Mouse (Mus musculus) retina, postnatal 1 day (tissue): ENCODE results near the gene Gm49373.

Experiments
- DNase-seq: peaks from one replicate; pipeline ENCODE4 v3.0.0-alpha.2; 2012

Gm49373 gene

GRCm38 (mm10) chr9:21073044-21073840 is at the start of gene Gm49373, which contains the start of gene Fdx1l:
Gene Gm49373, minus strand, starts transcription at chr9:21073096.
Gene Fdx1l, minus strand, starts transcription at chr9:21073614.
- DNase-seq: peak; percentile 93

GRCm38 (mm10) chr9:21121483-21121882 is 48.6 kb upstream of the Gm49373 start:
- DNase-seq: no peak

- no peak for DNase-seq
Measured at GRCm38 (mm10) chr9:21117073-21117472, 44.2 kb upstream of the Gm49373 start.

GRCm38 (mm10) chr9:21115105-21115504 is 42.2 kb upstream of the Gm49373 start:
- no peak for DNase-seq

GRCm38 (mm10) chr9:21114190-21114589 is 41.3 kb upstream of the Gm49373 start:
- no peak for DNase-seq

GRCm38 (mm10) chr9:21113751-21114150 is 40.9 kb upstream of the Gm49373 start:
- DNase-seq: no peak

GRCm38 (mm10) chr9:21107607-21108237 is 34.8 kb upstream of the Gm49373 start:
- no peak for DNase-seq

GRCm38 (mm10) chr9:21105760-21106564 is 33.1 kb upstream of the Gm49373 start:
- peak; percentile 48 for DNase-seq

- DNase-seq: no peak
Measured at GRCm38 (mm10) chr9:21104814-21105213, 31.9 kb upstream of the Gm49373 start.

- DNase-seq: no peak
Measured at GRCm38 (mm10) chr9:21102076-21102475, 29.2 kb upstream of the Gm49373 start.

- no peak for DNase-seq
Measured at GRCm38 (mm10) chr9:21100447-21101161, 27.7 kb upstream of the Gm49373 start.

GRCm38 (mm10) chr9:21097793-21098192 is 24.9 kb upstream of the Gm49373 start:
- DNase-seq: no peak

GRCm38 (mm10) chr9:21095958-21096357 is 23.1 kb upstream of the Gm49373 start:
- no peak for DNase-seq

GRCm38 (mm10) chr9:21093423-21093822 is 20.5 kb upstream of the Gm49373 start:
- no peak for DNase-seq

- peak; percentile 99 for DNase-seq
Measured at GRCm38 (mm10) chr9:21091707-21092320, 18.9 kb upstream of the Gm49373 start, which contains the start of the genes Gm38431 and Raver1. Gene Gm38431, minus strand, starts transcription at chr9:21091997. Gene Raver1, minus strand, starts transcription at chr9:21092008.

GRCm38 (mm10) chr9:21090972-21091706 is 18.2 kb upstream of the Gm49373 start:
- DNase-seq: peak; percentile 15

- DNase-seq: no peak
Measured at GRCm38 (mm10) chr9:21090537-21090936, 17.6 kb upstream of the Gm49373 start.

GRCm38 (mm10) chr9:21083324-21083723 is 10.4 kb upstream of the Gm49373 start:
- DNase-seq: no peak

GRCm38 (mm10) chr9:21081127-21081526 is 8.2 kb upstream of the Gm49373 start:
- DNase-seq: no peak

GRCm38 (mm10) chr9:21075625-21076024 is 2.7 kb upstream of the Gm49373 start:
- no peak for DNase-seq

GRCm38 (mm10) chr9:21074173-21074572 is 1.3 kb upstream of the Gm49373 start:
- DNase-seq: no peak
